Mouse (Mus musculus) heart, embryonic 11.5 days (tissue): ENCODE results near the gene Fkbp15. TPM values are rescaled to one million over a fixed set of nuclear protein-coding genes. Genes with fewer than 3 reads are reported as not detected.

Experiments
- ATAC-seq: fragments of 200-750 bp; cut with Nextera tagmentation; replicated peaks from 2 replicates; pipeline ENCODE4 v1.8.0; 2017; ENCODE audit warnings: moderate library complexity; ENCODE audit not compliant: insufficient number of reproducible peaks, low FRiP score, low TSS enrichment
- H3K27ac ChIP-seq: fragments of 300-500 bp; sonication (generic); 2 replicates; pipeline ENCODE4 v1.5.1; 2014; ENCODE audit warnings: mild to moderate bottlenecking, low read depth, low read length
- H3K27me3 ChIP-seq: fragments of 300-500 bp; sonication (generic); 2 replicates; pipeline ENCODE4 v1.6.1; 2014; ENCODE audit warnings: mild to moderate bottlenecking, low read length, mixed read lengths; ENCODE audit not compliant: control insufficient read depth, insufficient read depth
- H3K36me3 ChIP-seq: fragments of 300-500 bp; sonication (generic); 2 replicates; pipeline ENCODE4 v1.6.1; 2014; ENCODE audit warnings: mild to moderate bottlenecking, low read length, moderate library complexity, mixed read lengths; ENCODE audit not compliant: control insufficient read depth, insufficient read depth
- H3K4me1 ChIP-seq: fragments of 300-500 bp; sonication (generic); 2 replicates; pipeline ENCODE4 v1.6.1; 2014; ENCODE audit warnings: low read length; ENCODE audit not compliant: control insufficient read depth, insufficient read depth
- H3K4me2 ChIP-seq: fragments of 300-500 bp; sonication (generic); 2 replicates; pipeline ENCODE4 v1.6.1; 2014; ENCODE audit warnings: mild to moderate bottlenecking, moderate library complexity
- H3K4me3 ChIP-seq: fragments of 300-500 bp; sonication (generic); 2 replicates; pipeline ENCODE4 v1.5.1; 2014; ENCODE audit warnings: low read depth, low read length
- H3K9ac ChIP-seq: fragments of 300-500 bp; sonication (generic); 2 replicates; pipeline ENCODE4 v1.6.1; 2014; ENCODE audit warnings: mild to moderate bottlenecking, low read depth, low read length, moderate library complexity
- H3K9me3 ChIP-seq: fragments of 300-500 bp; sonication (generic); replicated peaks from 2 replicates; pipeline ENCODE4 v1.6.1; 2016; ENCODE audit warnings: low read length; ENCODE audit not compliant: control insufficient read depth
- WGBS: fragments of 180-500 bp; shearing (Covaris S2); extraction: QIAGEN DNeasy Blood & Tissue Kit; methylation state at CpG from one replicate; pipeline ENCODE4 v1.1.7; 2014; ENCODE audit not compliant: insufficient replicate concordance; 5-methylcytosine and 5-hydroxymethylcytosine counted together
- polyA plus RNA-seq: library from polyadenylated mRNA; unstranded; fragments of >200 nt; fragmentation: Nextera tagmentation; extraction: Ambion mirVana; gene quantifications from 2 replicates; pipeline ENCODE4 v1.2.1, GENCODE M21; 2014

Gene Fkbp15
- polyA plus RNA-seq, 1 experiment from 2014 or later, result 15.9 TPM

DNA sequence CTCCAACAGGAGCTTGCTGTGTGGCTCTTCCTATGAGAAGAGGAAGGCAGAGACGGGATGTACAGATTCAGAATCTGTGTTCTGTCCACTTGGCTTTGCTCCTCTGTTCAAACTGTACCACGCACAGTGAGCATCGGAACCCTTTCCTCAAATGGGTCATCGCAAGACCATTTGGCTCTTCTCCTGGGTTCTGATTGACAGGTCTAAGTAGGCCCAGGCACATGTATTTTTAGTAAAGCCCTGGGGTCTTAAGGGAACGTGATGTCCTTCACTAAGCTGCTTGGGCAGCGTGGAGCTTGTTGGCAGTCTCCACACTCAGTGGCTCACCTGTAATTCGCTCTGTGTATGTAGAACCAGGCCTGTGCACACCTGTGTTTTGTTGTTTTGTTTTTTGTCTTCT, 71.1 kb downstream of the Fkbp15 start:
- Histone ChIP-seq H3K9ac (no peak overlapping the region), H3K4me2 (no peak overlapping the region), H3K4me3 (no peak overlapping the region), H3K36me3 (no peaks in the 10 kb centered on the region), H3K4me1 (peaks cover 8% of the 10 kb centered on the region), H3K27ac (no peak overlapping the region), H3K9me3 (no peaks in the 10 kb centered on the region), H3K27me3 (no peaks in the 10 kb centered on the region)
- WGBS, result 69% methylated on average over 7 of the region's 7 CpGs
- no peak for ATAC-seq

DNA sequence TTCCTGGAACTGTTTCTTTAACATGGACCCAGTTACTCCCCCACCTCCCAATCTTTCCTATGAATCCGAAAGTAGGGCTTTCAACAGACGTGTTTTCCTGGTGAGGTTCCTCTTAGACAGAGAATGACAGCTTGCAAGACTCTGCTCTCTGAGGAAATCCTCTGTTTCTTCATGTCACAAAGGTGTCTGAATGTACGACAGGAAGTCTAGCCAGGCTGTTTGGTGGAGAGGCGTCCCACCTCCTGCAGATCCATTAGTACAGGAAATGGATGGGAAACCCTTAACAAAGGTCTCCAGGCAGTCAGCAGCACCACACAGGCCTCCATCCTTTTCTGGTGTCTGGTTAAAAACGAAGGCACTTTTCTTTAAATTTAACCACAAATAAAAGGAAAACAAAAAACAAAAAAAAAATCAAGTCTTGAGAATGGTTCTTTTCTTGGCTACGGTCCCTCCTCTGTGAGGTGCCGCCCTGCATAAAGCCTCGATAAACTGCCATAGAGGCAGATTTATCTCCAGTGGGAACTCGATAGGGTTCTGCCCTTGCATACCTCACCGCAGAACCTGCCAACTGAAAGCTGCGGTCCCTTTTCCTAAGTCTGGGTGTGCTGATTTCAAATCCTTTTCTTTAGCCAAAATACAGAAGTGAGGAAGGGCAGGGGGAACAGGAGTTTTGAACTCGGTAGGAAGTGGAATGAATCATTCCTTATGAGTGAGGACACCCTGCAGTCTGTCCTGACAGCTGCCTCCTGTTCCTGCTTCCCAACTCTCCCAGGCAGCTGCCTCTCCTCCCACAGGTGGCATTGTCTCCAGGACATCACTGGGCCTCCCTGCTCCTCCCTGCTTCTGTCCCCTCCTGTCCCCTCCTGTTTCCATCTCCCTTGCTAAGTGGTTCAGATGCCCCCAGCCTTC, 73.1 kb downstream of the Fkbp15 start:
- no peak for ATAC-seq
- Histone ChIP-seq H3K36me3 (no peaks in the 10 kb centered on the region), H3K4me1 (peaks cover 9% of the 10 kb centered on the region), H3K9me3 (no peaks in the 10 kb centered on the region), H3K27ac (0 out of 2 replicates have a peak overlapping the region, but pooled peaks have one; percentile 35), H3K4me3 (peak overlapping the region; percentile 51), H3K4me2 (peak overlapping the region; percentile 68), H3K27me3 (no peaks in the 10 kb centered on the region), H3K9ac (peak overlapping the region; percentile 61)
- WGBS, result 9% methylated on average over 12 of the region's 12 CpGs

DNA sequence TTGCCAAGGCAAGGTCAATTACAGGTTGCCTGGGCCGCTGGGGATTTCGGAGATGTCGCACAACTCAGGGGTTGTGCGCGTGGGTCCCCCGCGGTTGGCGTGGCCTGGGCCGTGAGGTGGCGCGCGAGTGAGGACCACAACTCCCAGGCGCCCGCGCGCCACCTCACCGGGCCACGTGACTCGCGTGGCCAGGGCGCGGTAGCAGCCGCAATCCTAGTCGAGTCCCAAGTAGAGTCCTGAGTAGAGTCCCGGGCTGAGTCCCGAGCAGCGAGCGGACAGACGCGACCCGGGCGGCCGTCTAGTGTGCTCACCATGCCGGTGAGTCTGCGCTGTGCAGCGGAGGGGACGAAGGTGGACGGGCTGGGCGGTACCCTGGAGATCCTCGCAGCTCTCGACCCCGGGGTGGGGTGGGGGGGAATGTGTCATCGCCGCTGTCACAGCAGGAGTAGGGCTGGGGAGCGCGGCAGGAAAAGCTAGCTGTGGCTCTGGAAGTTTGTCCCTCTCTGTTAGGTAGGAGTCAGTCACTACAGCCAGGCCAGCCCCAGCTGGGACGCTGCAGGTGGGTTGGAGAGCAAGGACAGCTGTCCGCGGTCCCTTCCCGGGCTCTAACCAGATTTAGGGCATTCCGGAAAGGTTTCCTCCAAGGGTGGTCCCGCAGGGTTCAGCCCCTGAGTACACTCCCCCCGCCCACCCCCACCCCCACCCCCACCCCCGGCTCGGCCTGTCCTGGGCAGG, 73.9 kb downstream of the Fkbp15 start:
- Histone ChIP-seq H3K9me3 (no peaks in the 10 kb centered on the region), H3K4me1 (peaks cover 10% of the 10 kb centered on the region), H3K27ac (peak overlapping the region; percentile 18; the same call in 1 of the 2 replicates), H3K27me3 (no peaks in the 10 kb centered on the region), H3K4me2 (peak overlapping the region; percentile 68), H3K4me3 (peak overlapping the region; percentile 51), H3K36me3 (no peaks in the 10 kb centered on the region), H3K9ac (peak overlapping the region; percentile 61)
- WGBS, result under 1% methylated on average over 55 of the region's 55 CpGs
- ATAC-seq, result peak; percentile 84

- H3K4me3 ChIP-seq, result no peak overlapping the region
- no peaks in the 10 kb centered on the region for H3K27me3 ChIP-seq
- no peaks in the 10 kb centered on the region for H3K36me3 ChIP-seq
- WGBS, result 70% methylated on average over 8 of the region's 8 CpGs
- no peak overlapping the region for H3K27ac ChIP-seq
- H3K9ac ChIP-seq, result no peak overlapping the region
- H3K4me2 ChIP-seq, result no peak overlapping the region; the same call in 1 of the 2 replicates
- no peak for ATAC-seq
- peaks cover 10% of the 10 kb centered on the region for H3K4me1 ChIP-seq
- H3K9me3 ChIP-seq, result no peaks in the 10 kb centered on the region
Observed at GRCm38 (mm10) chr4:62285576-62285975, 74.8 kb downstream of the Fkbp15 start.

DNA sequence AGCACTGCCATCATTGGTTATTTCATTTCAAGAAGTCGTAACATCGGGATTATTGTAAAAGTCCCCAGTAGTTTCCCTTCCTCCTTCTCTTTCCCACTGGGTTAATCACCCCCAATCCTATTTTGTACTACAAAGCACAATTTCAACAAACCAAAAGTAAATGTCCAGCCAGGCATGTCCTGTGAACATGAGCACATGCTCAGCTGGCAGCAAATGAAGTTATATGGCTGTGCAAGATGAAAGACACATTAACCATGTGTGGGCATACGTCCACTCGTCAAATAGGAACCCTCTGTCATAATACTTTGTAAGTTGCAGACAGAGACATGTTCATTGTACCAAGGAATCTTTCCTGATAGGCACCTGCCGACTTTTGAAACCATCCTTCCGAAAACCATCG, 77.4 kb downstream of the Fkbp15 start:
- 81% methylated on average over 7 of the region's 7 CpGs for WGBS
- ATAC-seq, result no peak
- H3K4me3 ChIP-seq, result no peak overlapping the region
- no peak overlapping the region for H3K9ac ChIP-seq
- H3K9me3 ChIP-seq, result no peaks in the 10 kb centered on the region
- H3K27ac ChIP-seq, result no peak overlapping the region
- no peaks in the 10 kb centered on the region for H3K27me3 ChIP-seq
- no peaks in the 10 kb centered on the region for H3K36me3 ChIP-seq
- peaks cover 9% of the 10 kb centered on the region for H3K4me1 ChIP-seq
- H3K4me2 ChIP-seq, result no peak overlapping the region

DNA sequence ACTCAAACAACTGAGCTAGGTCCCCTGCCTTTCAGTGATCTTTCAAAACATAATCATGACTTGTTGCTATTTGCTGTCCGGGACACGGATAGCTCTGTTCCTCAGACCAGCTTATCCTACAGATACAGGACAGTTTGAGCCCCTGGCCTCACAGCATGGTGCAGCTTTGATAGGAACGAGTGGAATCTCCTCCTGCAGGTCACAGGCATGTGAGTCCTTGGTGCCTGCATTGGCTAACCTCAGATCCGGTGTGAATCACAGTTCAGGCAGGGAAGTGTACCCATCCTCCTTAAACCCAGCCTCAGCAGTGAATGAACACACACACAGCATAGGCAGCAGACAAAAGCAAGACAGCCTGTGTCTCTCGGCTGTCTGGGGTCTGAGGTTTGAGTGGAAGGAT, 79.0 kb downstream of the Fkbp15 start:
- no peak overlapping the region for H3K27ac ChIP-seq
- no peak overlapping the region for H3K4me2 ChIP-seq
- no peaks in the 10 kb centered on the region for H3K9me3 ChIP-seq
- H3K4me1 ChIP-seq, result 0 out of 2 replicates have a peak, but pooled peaks cover 2% of the 10 kb centered on the region
- no peak overlapping the region for H3K4me3 ChIP-seq
- no peaks in the 10 kb centered on the region for H3K36me3 ChIP-seq
- no peaks in the 10 kb centered on the region for H3K27me3 ChIP-seq
- WGBS, result 35% methylated on average over 5 of the region's 5 CpGs
- H3K9ac ChIP-seq, result no peak overlapping the region
- ATAC-seq, result no peak

DNA sequence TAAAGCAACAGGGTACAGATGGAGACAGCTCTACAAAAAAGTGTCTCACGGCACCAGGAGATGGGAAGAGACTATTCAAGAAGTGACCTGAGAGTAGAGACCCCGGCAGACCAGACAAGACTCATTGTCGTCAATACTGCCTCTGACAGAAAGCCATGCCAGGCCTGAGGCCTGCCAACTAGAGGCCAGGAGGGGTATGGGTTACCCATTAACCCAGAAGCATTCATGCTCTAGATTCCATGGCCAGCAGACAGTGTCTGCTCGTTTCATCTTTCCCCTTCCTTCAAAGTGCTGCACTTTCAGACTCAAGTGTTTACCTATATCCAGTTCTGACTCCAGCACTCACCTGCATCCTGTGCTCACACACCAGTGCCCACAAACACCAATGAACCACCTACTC, 82.3 kb downstream of the Fkbp15 start:
- WGBS, result 74% methylated on average over 4 of the region's 4 CpGs
- Histone ChIP-seq H3K4me1 (peaks cover 5% of the 10 kb centered on the region; the same call in 1 of the 2 replicates), H3K27ac (no peak overlapping the region), H3K36me3 (no peaks in the 10 kb centered on the region), H3K27me3 (no peaks in the 10 kb centered on the region), H3K9me3 (no peaks in the 10 kb centered on the region), H3K4me2 (no peak overlapping the region), H3K4me3 (no peak overlapping the region), H3K9ac (no peak overlapping the region)
- ATAC-seq, result no peak

- Histone ChIP-seq H3K9ac (no peak overlapping the region), H3K27me3 (no peaks in the 10 kb centered on the region), H3K36me3 (no peaks in the 10 kb centered on the region), H3K27ac (no peak overlapping the region), H3K4me2 (no peak overlapping the region), H3K9me3 (no peaks in the 10 kb centered on the region), H3K4me3 (no peak overlapping the region), H3K4me1 (peaks cover 4% of the 10 kb centered on the region; the same call in 1 of the 2 replicates)
- ATAC-seq, result no peak
- 63% methylated on average over 3 of the region's 3 CpGs for WGBS
Observed at GRCm38 (mm10) chr4:62277222-62277621, 83.1 kb downstream of the Fkbp15 start.
